ENCODE assay signal across 9 mouse cellular contexts in genomic region chr5:144013366-144014134, GRCm38 (mm10). TPM values are rescaled to one million over a fixed set of nuclear protein-coding genes. Genes with fewer than 3 reads are reported as not detected.
DNase-seq lines count a peak whose midpoint lies in the region; ATAC-seq and TF ChIP-seq lines count a peak whose summit lies in the region.
"Not testable (repeated sequence)": the region's sequence is repeated elsewhere in the genome, so short reads cannot be mapped to it uniquely, and the experiment has no call there.
"Had no signal": no experiment of that assay in that cellular context is flagged by ENCODE, and none has a peak within 500 bp of the region (broad histone marks: within the 10 kb centered on the region; RNA-seq: fewer than 3 reads in every experiment).

No protein-coding gene starts in this region.

- TF ChIP-seq POLR2A in limb, embryonic 14.5 days (IDR thresholded peaks at IDR 0.05; ENCODE audit: borderline replicate concordance, extremely low read depth, insufficient read depth, insufficient read length), result not testable (repeated sequence)

- H3K27ac ChIP-seq in heart, embryonic 13.5 days (replicated peaks); intestine, embryonic 14.5 days (ENCODE audit: low read depth); limb, embryonic 14.5 days (replicated peaks; ENCODE audit: low read depth, low read length); neural tube, embryonic 11.5 days (ENCODE audit: low read depth, low read length): not testable (repeated sequence)
- H3K27ac ChIP-seq in macrophage, result 0 out of 2 replicates have a peak overlapping the region, but pooled peaks have one; percentile 28

- peak; percentile 62 for DNase-seq in MEL-GATA-1-ER (ENCODE audit: extremely low read depth, low read depth)
- DNase-seq in intestine, embryonic 14.5 days (ENCODE audit: low spot score); limb, embryonic 14.5 days (ENCODE audit: low spot score); neural tube, embryonic 11.5 days (ENCODE audit: low spot score): not testable (repeated sequence)

- 59% methylated on average over 13 of the region's 13 CpGs for WGBS in heart, embryonic 13.5 days
- 65% methylated on average over 12 of the region's 13 CpGs for WGBS in intestine, embryonic 14.5 days
- WGBS in limb, embryonic 14.5 days, result 63% methylated on average over 12 of the region's 13 CpGs
- WGBS in macrophage (ENCODE audit: missing documents), result 35% methylated on average over 12 of the region's 13 CpGs
- WGBS in neural tube, embryonic 11.5 days, result 66% methylated on average over 12 of the region's 13 CpGs

- peak overlapping the region; percentile 70 for H3K4me2 ChIP-seq in heart, embryonic 13.5 days
- H3K4me2 ChIP-seq in intestine, embryonic 14.5 days (ENCODE audit: low read length), result peak overlapping the region; percentile 59
- peak overlapping the region; percentile 43 for H3K4me2 ChIP-seq in limb, embryonic 14.5 days (replicated peaks; ENCODE audit: low read depth, low read length, severe bottlenecking)
- peak overlapping the region; percentile 51 for H3K4me2 ChIP-seq in neural tube, embryonic 11.5 days (ENCODE audit: low read depth)

- not testable (repeated sequence) for H3K27me3 ChIP-seq in erythroblast, embryonic 14.5 days (ENCODE audit: control insufficient read depth); heart, embryonic 13.5 days (replicated peaks); intestine, embryonic 14.5 days (replicated peaks; ENCODE audit: control insufficient read depth, insufficient read depth, low read length); limb, embryonic 14.5 days (ENCODE audit: control insufficient read depth, insufficient read depth, low read length); neural tube, embryonic 11.5 days (ENCODE audit: control insufficient read depth, insufficient read depth, low read length)

- peaks cover 42% of the 10 kb centered on the region for H3K36me3 ChIP-seq in erythroblast, embryonic 14.5 days (ENCODE audit: control insufficient read depth)
- peaks cover 41% of the 10 kb centered on the region for H3K36me3 ChIP-seq in heart, embryonic 13.5 days
- H3K36me3 ChIP-seq in intestine, embryonic 14.5 days (ENCODE audit: control insufficient read depth, insufficient read depth, low read length), result peaks cover 41% of the 10 kb centered on the region
- H3K36me3 ChIP-seq in limb, embryonic 14.5 days (ENCODE audit: control insufficient read depth, insufficient read depth, low read length), result peaks cover 38% of the 10 kb centered on the region
- peaks cover 42% of the 10 kb centered on the region for H3K36me3 ChIP-seq in macrophage (ENCODE audit: inconsistent target)
- not testable (repeated sequence) for H3K36me3 ChIP-seq in neural tube, embryonic 11.5 days (ENCODE audit: control insufficient read depth, insufficient read depth, low read length)

- H3K4me3 ChIP-seq in erythroblast, embryonic 14.5 days (replicated peaks), result peak overlapping the region; percentile 77
- peak overlapping the region; percentile 94 for H3K4me3 ChIP-seq in heart, embryonic 13.5 days
- H3K4me3 ChIP-seq in intestine, embryonic 14.5 days (ENCODE audit: low read depth, low read length), result peak overlapping the region; percentile 94
- H3K4me3 ChIP-seq in limb, embryonic 14.5 days (replicated peaks; ENCODE audit: low read length), result peak overlapping the region; percentile 71
- peak overlapping the region; percentile 85 for H3K4me3 ChIP-seq in macrophage (ENCODE audit: inconsistent target)
- peak overlapping the region; percentile 70 for H3K4me3 ChIP-seq in neural tube, embryonic 11.5 days (ENCODE audit: low read depth, low read length)

- H3K9ac ChIP-seq in heart, embryonic 13.5 days, result peak overlapping the region; percentile 94; the same call in 1 of the 2 replicates
- H3K9ac ChIP-seq in intestine, embryonic 14.5 days (ENCODE audit: low read length), result peak overlapping the region; percentile 83
- peak overlapping the region; percentile 79; the same call in 1 of the 2 replicates for H3K9ac ChIP-seq in limb, embryonic 14.5 days (ENCODE audit: low read depth, low read length, severe bottlenecking)
- H3K9ac ChIP-seq in neural tube, embryonic 11.5 days (ENCODE audit: low read length), result not testable (repeated sequence)

- peaks cover 27% of the 10 kb centered on the region for H3K4me1 ChIP-seq in erythroblast, embryonic 14.5 days (ENCODE audit: control insufficient read depth)
- not testable (repeated sequence) for H3K4me1 ChIP-seq in heart, embryonic 13.5 days; intestine, embryonic 14.5 days (replicated peaks; ENCODE audit: control insufficient read depth, insufficient read depth, low read length); limb, embryonic 14.5 days (ENCODE audit: control insufficient read depth, insufficient read depth, low read length); neural tube, embryonic 11.5 days (ENCODE audit: control insufficient read depth, insufficient read depth, low read length)

- not testable (repeated sequence) for ATAC-seq in heart, embryonic 13.5 days (ENCODE audit: extremely low read depth, insufficient number of reproducible peaks, low FRiP score, low TSS enrichment); intestine, embryonic 14.5 days (replicated peaks; ENCODE audit: low FRiP score, low TSS enrichment, low read depth); limb, embryonic 14.5 days (ENCODE audit: low FRiP score, low read depth); neural tube, embryonic 11.5 days (ENCODE audit: insufficient read depth, low FRiP score, low TSS enrichment)

- peaks cover 30% of the 10 kb centered on the region for H3K79me2 ChIP-seq in macrophage (ENCODE audit: inconsistent target)

- H3K9me3 ChIP-seq in erythroblast, embryonic 14.5 days (ENCODE audit: control insufficient read depth, low read length); heart, embryonic 13.5 days; intestine, embryonic 14.5 days (ENCODE audit: control insufficient read depth, low read length); limb, embryonic 14.5 days (ENCODE audit: control insufficient read depth, low read length); neural tube, embryonic 11.5 days (ENCODE audit: control insufficient read depth, low read length): not testable (repeated sequence)

RNA-seq across cellular contexts. Expression of gene Ccz1, which starts 1.1 kb away (rescaled TPM):
- polyA plus RNA-seq in erythroblast, embryonic 14.5 days (2012), result 4.1 and 5.2 TPM in 2 replicates
- polyA plus RNA-seq in heart, embryonic 13.5 days (2015; fragmentation: Nextera tagmentation; extraction: Ambion mirVana), result 48.1 and 50.9 TPM in 2 replicates
- polyA plus RNA-seq in intestine, embryonic 14.5 days (2014; fragmentation: Nextera tagmentation; extraction: Ambion mirVana), result 73.6 and 82.8 TPM in 2 replicates
- 39.9 and 48.2 TPM in 2 replicates for polyA plus RNA-seq in limb, embryonic 14.5 days (2012; rRNA removed)
- 72.7 and 77.1 TPM in 2 replicates for polyA plus RNA-seq in limb, embryonic 14.5 days (2014; fragmentation: Nextera tagmentation; extraction: Ambion mirVana)
- 100 to 1,000 TPM in 6 of 26 experiments, 10 to 100 TPM in 20; 16.9 to 110 (median 74.1) TPM for total RNA-seq in macrophage (2018; cell fraction: chromatin; rRNA removed)
- total RNA-seq in macrophage (2018; cell fraction: cytosol; rRNA removed), result 10 to 100 TPM; 47.8 to 95.8 (median 71.4) TPM
- 10 to 100 TPM; 23.0 to 97.4 (median 62.4) TPM for total RNA-seq in macrophage (2018; cell fraction: nucleus; rRNA removed)
- polyA plus RNA-seq in macrophage (2018), result 66.0 to 72.1 TPM (median 71.7 TPM) in 3 replicates
- polyA plus RNA-seq in neural tube, embryonic 11.5 days (2014; fragmentation: Nextera tagmentation; extraction: Ambion mirVana), result 121 and 123 TPM in 2 replicates

RNA-seq across cellular contexts. Expression of gene Ocm, which starts 12.9 kb away (rescaled TPM):
- not detected in 2 replicates for polyA plus RNA-seq in erythroblast, embryonic 14.5 days (2012)
- polyA plus RNA-seq in heart, embryonic 13.5 days (2015; fragmentation: Nextera tagmentation; extraction: Ambion mirVana), result not detected in 2 replicates
- polyA plus RNA-seq in intestine, embryonic 14.5 days (2014; fragmentation: Nextera tagmentation; extraction: Ambion mirVana), result 0.30 TPM in 1 of 2 replicates, not detected in the other
- polyA plus RNA-seq in limb, embryonic 14.5 days (2012; rRNA removed), result not detected in 2 replicates
- polyA plus RNA-seq in limb, embryonic 14.5 days (2014; fragmentation: Nextera tagmentation; extraction: Ambion mirVana), result not detected in 2 replicates
- not detected for total RNA-seq in macrophage (2018; cell fraction: chromatin; rRNA removed)
- not detected for total RNA-seq in macrophage (2018; cell fraction: cytosol; rRNA removed)
- not detected for total RNA-seq in macrophage (2018; cell fraction: nucleus; rRNA removed)
- not detected in 3 replicates for polyA plus RNA-seq in macrophage (2018)
- polyA plus RNA-seq in neural tube, embryonic 11.5 days (2014; fragmentation: Nextera tagmentation; extraction: Ambion mirVana), result not detected in 2 replicates
- total RNA-seq: gastrocnemius, postnatal 36 days; layer of hippocampus, adult 18-20 months had no signal
